Mouse (Mus musculus): Measurements from ENCODE around the gene Gramd1b. TPM values are rescaled to one million over a fixed set of nuclear protein-coding genes. Genes with fewer than 3 reads are reported as not detected.

The Gramd1b gene
- polyA plus RNA-seq, 1 experiment from 2014 or later = 3.0 TPM

GRCm38 (mm10) chr9:40384781-40385180 is 146.4 kb downstream of the Gramd1b start:
- no peak overlapping the region for H3K27ac ChIP-seq
- no peak overlapping the region for H3K4me3 ChIP-seq
- H3K9me3 ChIP-seq = no peaks in the 10 kb centered on the region
- no peak overlapping the region for H3K9ac ChIP-seq
- WGBS = 91% methylated on average over 5 of the region's 5 CpGs
- peaks cover 4% of the 10 kb centered on the region for H3K4me1 ChIP-seq
- no peak for ATAC-seq (ENCODE audit: low FRiP score, low read depth)
- H3K27me3 ChIP-seq = peaks cover 7% of the 10 kb centered on the region; the same call in 1 of the 2 replicates
- no peaks in the 10 kb centered on the region for H3K36me3 ChIP-seq
- H3K4me2 ChIP-seq (replicated peaks) = no peak overlapping the region

GRCm38 (mm10) chr9:40382508-40382907 is 148.7 kb downstream of the Gramd1b start:
- WGBS = 76% methylated on average over 3 of the region's 3 CpGs

GRCm38 (mm10) chr9:40381416-40382411 is 149.5 kb downstream of the Gramd1b start:
- Histone ChIP-seq H3K9ac (no peak overlapping the region), H3K36me3 (no peaks in the 10 kb centered on the region), H3K4me3 (no peak overlapping the region), H3K4me2 (replicated peaks) (no peak overlapping the region; the same call in 1 of the 2 replicates), H3K27ac (no peak overlapping the region), H3K4me1 (peaks cover 6% of the 10 kb centered on the region), H3K9me3 (no peaks in the 10 kb centered on the region), H3K27me3 (peaks cover 7% of the 10 kb centered on the region; the same call in 1 of the 2 replicates)
- 15% methylated on average over 15 of the region's 15 CpGs for WGBS
- no peak for ATAC-seq (ENCODE audit: low FRiP score, low read depth)

More at GRCm38 (mm10) chr9:40382508-40382907, 148.7 kb downstream of the Gramd1b start:
- H3K4me1 ChIP-seq = peaks cover 4% of the 10 kb centered on the region
- no peak for ATAC-seq (ENCODE audit: low FRiP score, low read depth)
- no peak overlapping the region for H3K4me3 ChIP-seq
- H3K36me3 ChIP-seq = no peaks in the 10 kb centered on the region
- no peak overlapping the region for H3K4me2 ChIP-seq (replicated peaks)
- no peaks in the 10 kb centered on the region for H3K9me3 ChIP-seq
- H3K27ac ChIP-seq = no peak overlapping the region
- peaks cover 7% of the 10 kb centered on the region; the same call in 1 of the 2 replicates for H3K27me3 ChIP-seq
- no peak overlapping the region for H3K9ac ChIP-seq

GRCm38 (mm10) chr9:40376711-40377410 is 154.3 kb downstream of the Gramd1b start:
- Histone ChIP-seq H3K4me1 (peaks cover 11% of the 10 kb centered on the region), H3K36me3 (no peaks in the 10 kb centered on the region), H3K27ac (no peak overlapping the region), H3K9ac (no peak overlapping the region), H3K9me3 (no peaks in the 10 kb centered on the region), H3K4me2 (replicated peaks) (peak overlapping the region; percentile 55; the same call in 1 of the 2 replicates), H3K27me3 (no peaks in the 10 kb centered on the region), H3K4me3 (no peak overlapping the region)
- WGBS = 74% methylated on average over 9 of the region's 9 CpGs
- ATAC-seq (ENCODE audit: low FRiP score, low read depth) = no peak

- 9% methylated on average over 11 of the region's 11 CpGs for WGBS
- Histone ChIP-seq H3K27ac (no peak overlapping the region), H3K4me3 (peak overlapping the region; percentile 22; the same call in 1 of the 2 replicates), H3K4me2 (replicated peaks) (peak overlapping the region; percentile 55), H3K27me3 (no peaks in the 10 kb centered on the region), H3K9ac (0 out of 2 replicates have a peak overlapping the region, but pooled peaks have one; percentile 25), H3K36me3 (no peaks in the 10 kb centered on the region), H3K4me1 (peaks cover 11% of the 10 kb centered on the region), H3K9me3 (no peaks in the 10 kb centered on the region)
- no peak for ATAC-seq (ENCODE audit: low FRiP score, low read depth)
These were observed 155.0 kb downstream of the Gramd1b start for GRCm38 (mm10) chr9:40376139-40376541.

- Histone ChIP-seq H3K9ac (no peak overlapping the region), H3K9me3 (no peaks in the 10 kb centered on the region), H3K27me3 (no peaks in the 10 kb centered on the region), H3K4me3 (no peak overlapping the region), H3K4me1 (peaks cover 11% of the 10 kb centered on the region), H3K36me3 (no peaks in the 10 kb centered on the region), H3K27ac (no peak overlapping the region), H3K4me2 (replicated peaks) (no peak overlapping the region)
- ATAC-seq (ENCODE audit: low FRiP score, low read depth) = no peak
- 77% methylated on average over 6 of the region's 6 CpGs for WGBS
These were observed 155.7 kb downstream of the Gramd1b start for GRCm38 (mm10) chr9:40375518-40375917.

- H3K4me2 ChIP-seq (replicated peaks) = no peak overlapping the region
- 68% methylated on average over 3 of the region's 5 CpGs for WGBS
These were observed 156.2 kb downstream of the Gramd1b start for GRCm38 (mm10) chr9:40374992-40375391.

GRCm38 (mm10) chr9:40374533-40374971 is 156.6 kb downstream of the Gramd1b start:
- H3K36me3 ChIP-seq = no peaks in the 10 kb centered on the region
- no peaks in the 10 kb centered on the region for H3K9me3 ChIP-seq
- peaks cover 11% of the 10 kb centered on the region for H3K4me1 ChIP-seq
- no peak overlapping the region for H3K4me2 ChIP-seq (replicated peaks)
- H3K27me3 ChIP-seq = no peaks in the 10 kb centered on the region
- no peak for ATAC-seq (ENCODE audit: low FRiP score, low read depth)
- H3K27ac ChIP-seq = no peak overlapping the region
- no peak overlapping the region for H3K9ac ChIP-seq
- WGBS = 81% methylated on average over 6 of the region's 6 CpGs
- H3K4me3 ChIP-seq = no peak overlapping the region

More at GRCm38 (mm10) chr9:40374992-40375391, 156.2 kb downstream of the Gramd1b start:
- Histone ChIP-seq H3K36me3 (no peaks in the 10 kb centered on the region), H3K9ac (no peak overlapping the region), H3K4me1 (peaks cover 11% of the 10 kb centered on the region), H3K4me3 (no peak overlapping the region), H3K27ac (no peak overlapping the region), H3K27me3 (no peaks in the 10 kb centered on the region), H3K9me3 (no peaks in the 10 kb centered on the region)
- no peak for ATAC-seq (ENCODE audit: low FRiP score, low read depth)

GRCm38 (mm10) chr9:40374052-40374451 is 157.1 kb downstream of the Gramd1b start:
- no peak for ATAC-seq (ENCODE audit: low FRiP score, low read depth)
- Histone ChIP-seq H3K4me2 (replicated peaks) (no peak overlapping the region), H3K4me1 (peaks cover 11% of the 10 kb centered on the region), H3K27ac (no peak overlapping the region), H3K36me3 (no peaks in the 10 kb centered on the region), H3K9me3 (no peaks in the 10 kb centered on the region), H3K4me3 (no peak overlapping the region), H3K9ac (no peak overlapping the region), H3K27me3 (no peaks in the 10 kb centered on the region)
- 84% methylated on average over 11 of the region's 11 CpGs for WGBS

- Histone ChIP-seq H3K4me2 (replicated peaks) (no peak overlapping the region), H3K27ac (no peak overlapping the region), H3K9me3 (no peaks in the 10 kb centered on the region), H3K36me3 (no peaks in the 10 kb centered on the region), H3K9ac (no peak overlapping the region), H3K4me1 (no peaks in the 10 kb centered on the region), H3K4me3 (no peak overlapping the region), H3K27me3 (no peaks in the 10 kb centered on the region)
- 58% methylated on average over 4 of the region's 4 CpGs for WGBS
- ATAC-seq (ENCODE audit: low FRiP score, low read depth) = no peak
These were observed 161.0 kb downstream of the Gramd1b start for GRCm38 (mm10) chr9:40370151-40370550.

- H3K4me3 ChIP-seq = no peak overlapping the region
- H3K9me3 ChIP-seq = no peaks in the 10 kb centered on the region
- H3K4me2 ChIP-seq (replicated peaks) = no peak overlapping the region
- H3K9ac ChIP-seq = no peak overlapping the region
- H3K27me3 ChIP-seq = no peaks in the 10 kb centered on the region
- 90% methylated on average over 8 of the region's 8 CpGs for WGBS
- no peaks in the 10 kb centered on the region for H3K36me3 ChIP-seq
- no peak overlapping the region for H3K27ac ChIP-seq
- H3K4me1 ChIP-seq = no peaks in the 10 kb centered on the region
- no peak for ATAC-seq (ENCODE audit: low FRiP score, low read depth)
These were observed 164.4 kb downstream of the Gramd1b start for GRCm38 (mm10) chr9:40366795-40367194.

- H3K9ac ChIP-seq = no peak overlapping the region
- no peak overlapping the region for H3K4me3 ChIP-seq
- no peaks in the 10 kb centered on the region for H3K9me3 ChIP-seq
- H3K36me3 ChIP-seq = no peaks in the 10 kb centered on the region
- ATAC-seq (ENCODE audit: low FRiP score, low read depth) = no peak
- no peaks in the 10 kb centered on the region for H3K27me3 ChIP-seq
- H3K27ac ChIP-seq = no peak overlapping the region
- WGBS = 85% methylated on average over 7 of the region's 7 CpGs
- no peak overlapping the region for H3K4me2 ChIP-seq (replicated peaks)
- H3K4me1 ChIP-seq = no peaks in the 10 kb centered on the region
These were observed 166.9 kb downstream of the Gramd1b start for GRCm38 (mm10) chr9:40364312-40364711.
